Mouse (Mus musculus): ENCODE results near the gene Parp2. TPM values are rescaled to one million over a fixed set of nuclear protein-coding genes. Genes with fewer than 3 reads are reported as not detected.
"Not testable (repeated sequence)": the region's sequence is repeated elsewhere in the genome, so short reads cannot be mapped to it uniquely, and the experiment has no call there.

Gene Parp2
- polyA plus RNA-seq, 1 experiment from 2014 or later, result 22.5 TPM

- no peak for ATAC-seq
- no peak for DNase-seq
- 82% methylated on average over 5 of the region's 5 CpGs for WGBS (ENCODE audit: insufficient replicate concordance)
- Histone ChIP-seq H3K4me1 (ENCODE audit: insufficient read depth) (no peaks in the 10 kb centered on the region), H3K27ac (ENCODE audit: low read depth) (no peak overlapping the region), H3K9me3 (ENCODE audit: low read length) (no peaks in the 10 kb centered on the region), H3K9ac (replicated peaks) (no peak overlapping the region), H3K27me3 (ENCODE audit: insufficient read depth, low read length) (no peaks in the 10 kb centered on the region), H3K4me2 (ENCODE audit: low read depth, low read length) (no peak overlapping the region), H3K36me3 (replicated peaks; ENCODE audit: insufficient read depth, low read length) (peaks cover 33% of the 10 kb centered on the region), H3K4me3 (ENCODE audit: low read depth, low read length) (no peak overlapping the region)
- no peak for TF ChIP-seq EP300 (IDR thresholded peaks at IDR 0.05; ENCODE audit: low read depth)
- TF ChIP-seq CTCF (IDR thresholded peaks at IDR 0.05; ENCODE audit: low read depth), result no peak
Measured at GRCm38 (mm10) chr14:50855788-50856187, 48.1 kb downstream of the Parp2 start.

- peaks cover 26% of the 10 kb centered on the region for H3K36me3 ChIP-seq (replicated peaks; ENCODE audit: insufficient read depth, low read length)
- H3K4me1 ChIP-seq (ENCODE audit: insufficient read depth), result no peaks in the 10 kb centered on the region
- TF ChIP-seq EP300 (IDR thresholded peaks at IDR 0.05; ENCODE audit: low read depth) (no peak), CTCF (IDR thresholded peaks at IDR 0.05; ENCODE audit: low read depth) (no peak)
- ATAC-seq (no peak), DNase-seq (no peak)
- H3K4me2 ChIP-seq (ENCODE audit: low read depth, low read length), result no peak overlapping the region
- H3K4me3 ChIP-seq (ENCODE audit: low read depth, low read length), result no peak overlapping the region
- no peaks in the 10 kb centered on the region for H3K9me3 ChIP-seq (ENCODE audit: low read length)
- WGBS (ENCODE audit: insufficient replicate concordance), result 85% methylated on average over 10 of the region's 10 CpGs
- no peak overlapping the region for H3K27ac ChIP-seq (ENCODE audit: low read depth)
- H3K9ac ChIP-seq (replicated peaks), result no peak overlapping the region
- no peaks in the 10 kb centered on the region for H3K27me3 ChIP-seq (ENCODE audit: insufficient read depth, low read length)
Measured at GRCm38 (mm10) chr14:50862641-50863040, 55.0 kb downstream of the Parp2 start.

GRCm38 (mm10) chr14:50865005-50865404 lies 57.4 kb downstream of the Parp2 start:
- not testable (repeated sequence) for ATAC-seq; DNase-seq; H3K27ac ChIP-seq (ENCODE audit: low read depth); H3K9me3 ChIP-seq (ENCODE audit: low read length); H3K9ac ChIP-seq (replicated peaks); H3K4me3 ChIP-seq (ENCODE audit: low read depth, low read length); H3K4me1 ChIP-seq (ENCODE audit: insufficient read depth); H3K27me3 ChIP-seq (ENCODE audit: insufficient read depth, low read length); H3K4me2 ChIP-seq (ENCODE audit: low read depth, low read length)
- peaks cover 23% of the 10 kb centered on the region for H3K36me3 ChIP-seq (replicated peaks; ENCODE audit: insufficient read depth, low read length)

GRCm38 (mm10) chr14:50866966-50867365 lies 59.3 kb downstream of the Parp2 start:
- H3K9ac ChIP-seq (replicated peaks), result no peak overlapping the region
- ATAC-seq, result no peak
- WGBS (ENCODE audit: insufficient replicate concordance), result 82% methylated on average over 3 of the region's 3 CpGs

GRCm38 (mm10) chr14:50868211-50868610 lies 60.6 kb downstream of the Parp2 start:
- Histone ChIP-seq H3K4me1 (ENCODE audit: insufficient read depth) (peaks cover 6% of the 10 kb centered on the region; the same call in 1 of the 2 replicates), H3K27ac (ENCODE audit: low read depth) (no peak overlapping the region), H3K36me3 (replicated peaks; ENCODE audit: insufficient read depth, low read length) (peaks cover 13% of the 10 kb centered on the region), H3K9ac (replicated peaks) (no peak overlapping the region), H3K4me3 (ENCODE audit: low read depth, low read length) (no peak overlapping the region), H3K9me3 (ENCODE audit: low read length) (no peaks in the 10 kb centered on the region), H3K4me2 (ENCODE audit: low read depth, low read length) (no peak overlapping the region), H3K27me3 (ENCODE audit: insufficient read depth, low read length) (no peaks in the 10 kb centered on the region)
- TF ChIP-seq EP300 (IDR thresholded peaks at IDR 0.05; ENCODE audit: low read depth) (no peak), CTCF (IDR thresholded peaks at IDR 0.05; ENCODE audit: low read depth) (no peak)
- DNase-seq (no peak), ATAC-seq (no peak)
- WGBS (ENCODE audit: insufficient replicate concordance), result 57% methylated on average over 4 of the region's 4 CpGs

More at GRCm38 (mm10) chr14:50866966-50867365, 59.3 kb downstream of the Parp2 start:
- no peak overlapping the region for H3K4me3 ChIP-seq (ENCODE audit: low read depth, low read length)
- no peak for DNase-seq
- TF ChIP-seq EP300 (IDR thresholded peaks at IDR 0.05; ENCODE audit: low read depth), result no peak
- no peak for TF ChIP-seq CTCF (IDR thresholded peaks at IDR 0.05; ENCODE audit: low read depth)
- H3K27ac ChIP-seq (ENCODE audit: low read depth), result no peak overlapping the region
- no peak overlapping the region for H3K4me2 ChIP-seq (ENCODE audit: low read depth, low read length)
- H3K4me1 ChIP-seq (ENCODE audit: insufficient read depth), result peaks cover 6% of the 10 kb centered on the region; the same call in 1 of the 2 replicates
- H3K36me3 ChIP-seq (replicated peaks; ENCODE audit: insufficient read depth, low read length), result peaks cover 13% of the 10 kb centered on the region
- H3K9me3 ChIP-seq (ENCODE audit: low read length), result no peaks in the 10 kb centered on the region
- H3K27me3 ChIP-seq (ENCODE audit: insufficient read depth, low read length), result no peaks in the 10 kb centered on the region

GRCm38 (mm10) chr14:50868656-50869055 lies 61.0 kb downstream of the Parp2 start:
- ATAC-seq (no peak), DNase-seq (no peak)
- 89% methylated on average over 5 of the region's 5 CpGs for WGBS (ENCODE audit: insufficient replicate concordance)
- Histone ChIP-seq H3K4me2 (ENCODE audit: low read depth, low read length) (no peak overlapping the region), H3K9ac (replicated peaks) (no peak overlapping the region), H3K9me3 (ENCODE audit: low read length) (no peaks in the 10 kb centered on the region), H3K4me3 (ENCODE audit: low read depth, low read length) (no peak overlapping the region), H3K27me3 (ENCODE audit: insufficient read depth, low read length) (no peaks in the 10 kb centered on the region), H3K36me3 (replicated peaks; ENCODE audit: insufficient read depth, low read length) (peaks cover 10% of the 10 kb centered on the region), H3K4me1 (ENCODE audit: insufficient read depth) (peaks cover 6% of the 10 kb centered on the region; the same call in 1 of the 2 replicates), H3K27ac (ENCODE audit: low read depth) (no peak overlapping the region)
- TF ChIP-seq EP300 (IDR thresholded peaks at IDR 0.05; ENCODE audit: low read depth) (no peak), CTCF (IDR thresholded peaks at IDR 0.05; ENCODE audit: low read depth) (no peak)

Data from liver, postnatal 0 days (tissue).